Mouse (Mus musculus) kidney, postnatal 14 days (tissue): ENCODE measurements around the gene Pds5b.
"Not testable (repeated sequence)": the region's sequence is repeated elsewhere in the genome, so short reads cannot be mapped to it uniquely, and the experiment has no call there.

Experiments used
- DNase-seq: peaks from one replicate; pipeline ENCODE4 v3.0.0; 2022; ENCODE audit warnings: mixed read lengths

Gene Pds5b

DNA sequence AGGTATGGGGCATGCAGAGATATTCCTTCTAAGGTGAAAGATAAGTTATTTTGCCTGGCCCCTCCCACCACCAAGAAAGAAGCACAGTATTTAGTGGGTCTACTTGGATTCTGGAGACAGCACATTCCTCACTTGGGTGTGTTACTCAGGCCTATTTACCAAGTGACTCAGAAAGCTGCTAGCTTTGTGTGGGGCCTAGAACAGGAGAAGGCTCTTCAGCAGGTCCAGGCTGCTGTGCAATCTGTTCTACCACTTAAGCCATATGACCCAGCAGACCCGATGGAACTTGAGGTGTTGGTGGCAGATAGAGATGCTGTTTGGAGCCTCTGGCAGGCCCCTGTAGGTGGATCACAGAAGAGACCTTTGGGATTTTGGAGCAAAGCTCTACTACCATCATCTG is 33.1 kb downstream of the Pds5b start:
- not testable (repeated sequence) for DNase-seq

- not testable (repeated sequence) for DNase-seq
Measured at GRCm38 (mm10) chr5:150707181-150707580, 33.6 kb downstream of the Pds5b start.

GRCm38 (mm10) chr5:150711503-150711902 is 38.0 kb downstream of the Pds5b start:
- no peak for DNase-seq

DNA sequence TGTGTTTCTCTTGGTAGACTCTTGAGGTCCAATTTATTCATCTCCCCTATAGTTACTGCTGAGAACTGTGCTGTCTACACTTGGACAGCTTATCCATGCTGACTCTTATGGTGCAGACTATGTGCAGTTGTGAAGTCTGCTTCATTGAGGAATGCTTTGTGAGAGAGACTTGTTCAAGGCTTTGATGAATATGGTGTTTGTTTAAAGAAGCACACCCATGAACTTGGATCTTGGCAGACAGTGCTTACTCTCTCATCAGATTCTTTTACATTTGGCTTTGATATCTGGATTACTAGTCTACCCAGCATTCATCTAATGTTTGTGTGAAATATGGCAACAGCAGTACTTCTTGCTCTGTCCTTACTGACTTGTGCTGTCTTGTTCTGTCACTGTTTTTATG is 39.9 kb downstream of the Pds5b start:
- no peak for DNase-seq

DNA sequence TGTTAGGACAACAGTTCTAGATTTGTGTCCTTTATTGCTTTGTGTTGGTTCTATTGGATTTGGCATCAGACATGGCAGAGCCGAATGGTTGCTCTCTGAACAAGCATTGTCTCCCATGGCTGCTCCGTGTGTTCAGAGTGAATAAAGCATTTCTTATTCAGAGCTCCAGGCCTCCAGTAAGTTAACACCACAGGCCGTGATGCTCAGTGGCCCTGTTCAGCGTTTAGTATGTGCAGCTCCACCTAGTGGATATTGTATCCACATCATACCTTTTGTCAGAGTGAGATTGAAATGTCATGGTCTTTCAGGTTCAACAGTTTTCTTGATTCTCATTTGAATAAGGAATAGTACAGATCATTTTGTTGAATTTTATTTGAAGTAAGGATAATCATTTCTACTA is 44.2 kb downstream of the Pds5b start:
- peak; percentile 32 for DNase-seq

- no peak for DNase-seq
Measured at GRCm38 (mm10) chr5:150724641-150725040, 51.1 kb downstream of the Pds5b start.

GRCm38 (mm10) chr5:150737028-150737427 is 63.5 kb downstream of the Pds5b start:
- not testable (repeated sequence) for DNase-seq

GRCm38 (mm10) chr5:150739311-150739710 is 65.8 kb downstream of the Pds5b start:
- no peak for DNase-seq

DNA sequence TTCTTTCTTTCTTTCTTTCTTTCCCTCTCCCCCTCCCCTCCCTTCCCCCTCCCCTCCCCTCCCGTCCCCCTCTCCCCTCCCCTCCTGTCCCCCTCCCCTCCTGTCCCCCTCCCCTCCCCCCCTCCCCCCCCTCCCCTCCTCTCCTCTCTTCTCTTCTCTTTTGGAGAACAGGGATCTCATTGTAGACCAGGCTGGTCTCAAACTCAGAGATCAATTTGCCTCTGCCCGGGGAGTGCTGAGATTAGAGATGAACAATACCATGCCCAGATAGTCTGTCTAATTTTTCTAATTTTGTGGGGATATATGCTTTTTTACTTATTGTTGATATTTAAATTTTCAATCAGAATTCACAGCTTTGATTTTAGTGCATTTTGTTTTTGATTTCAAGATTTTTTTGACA is 67.1 kb downstream of the Pds5b start:
- DNase-seq = no peak

- DNase-seq = no peak
Measured at GRCm38 (mm10) chr5:150756623-150757022, 83.1 kb downstream of the Pds5b start.

DNA sequence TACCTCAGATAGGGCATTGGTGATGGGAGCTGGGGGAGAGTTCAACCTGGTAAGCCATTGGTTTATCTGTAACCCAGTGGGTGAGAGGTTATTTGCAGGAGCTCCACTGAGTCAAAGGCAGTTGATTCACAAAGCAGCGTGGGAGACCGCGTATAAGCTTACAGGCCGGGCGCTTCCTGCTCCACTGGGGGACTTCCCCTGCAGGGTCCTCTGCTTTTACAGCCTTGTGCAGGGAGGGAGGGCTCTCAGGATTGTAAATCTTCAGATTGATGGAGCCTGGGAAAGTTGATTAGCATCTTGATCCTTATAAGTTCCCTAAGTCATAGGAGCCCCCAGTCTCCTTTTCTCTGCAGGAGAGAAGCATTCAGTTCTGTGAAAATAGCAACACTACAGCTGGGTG is 98.9 kb downstream of the Pds5b start:
- no peak for DNase-seq

- DNase-seq = no peak
Measured at GRCm38 (mm10) chr5:150773083-150773482, 99.5 kb downstream of the Pds5b start.

DNA sequence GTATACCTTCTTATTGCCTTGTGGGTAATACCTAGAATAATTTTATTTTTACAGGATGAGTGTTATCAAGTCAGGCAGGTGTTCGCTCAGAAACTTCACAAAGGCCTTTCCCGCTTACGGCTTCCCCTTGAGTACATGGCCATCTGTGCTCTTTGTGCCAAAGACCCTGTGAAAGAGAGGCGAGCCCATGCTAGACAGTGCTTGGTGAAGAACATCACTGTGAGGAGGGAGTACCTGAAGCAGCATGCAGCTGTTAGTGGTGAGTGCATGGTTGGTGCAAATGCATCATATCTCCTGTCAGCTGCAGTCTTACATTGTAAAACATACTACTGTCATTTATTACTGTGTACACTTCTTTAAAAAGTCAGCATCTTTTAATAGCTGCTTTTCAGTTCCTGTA is 114.7 kb downstream of the Pds5b start:
- no peak for DNase-seq

DNA sequence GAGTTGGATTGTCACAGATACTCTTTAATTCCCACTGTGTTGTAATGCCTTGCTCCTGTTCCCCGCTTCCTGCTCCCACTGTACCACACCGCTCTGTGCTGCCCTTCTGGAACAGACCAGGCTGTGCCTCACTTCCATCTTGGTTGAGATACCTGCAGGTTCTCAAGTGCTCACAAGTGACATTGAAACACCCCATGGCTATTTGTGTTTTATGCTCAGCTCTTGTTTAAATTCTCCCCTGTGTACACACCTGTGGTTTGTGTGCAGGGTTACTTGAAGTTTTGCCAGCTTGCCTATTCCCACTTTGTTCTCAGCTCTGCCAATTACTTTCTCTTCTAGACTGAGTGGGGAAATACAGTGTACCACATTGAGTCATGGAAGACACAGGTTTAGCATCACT is 115.5 kb downstream of the Pds5b start:
- no peak for DNase-seq

DNA sequence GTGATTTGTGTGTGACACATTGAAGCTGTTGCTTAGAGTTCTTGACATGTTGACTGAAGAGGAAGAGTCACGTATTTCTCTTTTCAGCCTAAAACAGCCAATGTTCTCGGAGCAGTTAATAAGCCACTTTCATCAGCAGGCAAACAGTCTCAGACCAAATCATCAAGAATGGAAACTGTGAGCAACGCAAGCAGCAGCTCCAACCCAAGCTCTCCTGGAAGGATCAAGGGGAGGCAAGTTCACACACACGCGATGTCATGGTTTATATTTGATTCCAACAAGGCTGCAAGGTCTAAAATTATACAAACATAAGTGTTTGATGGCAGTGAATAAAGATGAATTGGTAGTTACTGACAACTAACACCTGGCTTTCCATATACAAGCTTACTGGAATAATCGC is 120.6 kb downstream of the Pds5b start:
- no peak for DNase-seq

DNA sequence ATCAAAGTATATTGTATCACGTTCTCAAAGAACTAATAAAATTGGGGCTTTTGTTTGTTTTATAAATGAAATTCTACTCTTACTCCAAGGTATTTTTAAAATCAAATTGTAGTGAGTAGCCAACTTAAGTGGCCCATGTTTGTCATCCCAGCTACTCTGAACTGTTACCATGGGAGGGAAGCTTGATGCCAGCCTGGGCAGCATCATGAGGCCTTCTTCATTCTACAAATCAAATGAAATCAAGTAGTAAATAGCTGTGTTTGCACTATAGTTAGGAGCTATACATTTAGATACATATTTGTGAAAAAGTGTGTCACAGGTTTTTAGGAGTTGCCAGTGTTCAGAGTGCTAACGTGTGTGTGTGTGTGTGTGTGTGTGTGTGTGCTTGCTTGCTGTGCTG is 126.5 kb downstream of the Pds5b start:
- no peak for DNase-seq

DNA sequence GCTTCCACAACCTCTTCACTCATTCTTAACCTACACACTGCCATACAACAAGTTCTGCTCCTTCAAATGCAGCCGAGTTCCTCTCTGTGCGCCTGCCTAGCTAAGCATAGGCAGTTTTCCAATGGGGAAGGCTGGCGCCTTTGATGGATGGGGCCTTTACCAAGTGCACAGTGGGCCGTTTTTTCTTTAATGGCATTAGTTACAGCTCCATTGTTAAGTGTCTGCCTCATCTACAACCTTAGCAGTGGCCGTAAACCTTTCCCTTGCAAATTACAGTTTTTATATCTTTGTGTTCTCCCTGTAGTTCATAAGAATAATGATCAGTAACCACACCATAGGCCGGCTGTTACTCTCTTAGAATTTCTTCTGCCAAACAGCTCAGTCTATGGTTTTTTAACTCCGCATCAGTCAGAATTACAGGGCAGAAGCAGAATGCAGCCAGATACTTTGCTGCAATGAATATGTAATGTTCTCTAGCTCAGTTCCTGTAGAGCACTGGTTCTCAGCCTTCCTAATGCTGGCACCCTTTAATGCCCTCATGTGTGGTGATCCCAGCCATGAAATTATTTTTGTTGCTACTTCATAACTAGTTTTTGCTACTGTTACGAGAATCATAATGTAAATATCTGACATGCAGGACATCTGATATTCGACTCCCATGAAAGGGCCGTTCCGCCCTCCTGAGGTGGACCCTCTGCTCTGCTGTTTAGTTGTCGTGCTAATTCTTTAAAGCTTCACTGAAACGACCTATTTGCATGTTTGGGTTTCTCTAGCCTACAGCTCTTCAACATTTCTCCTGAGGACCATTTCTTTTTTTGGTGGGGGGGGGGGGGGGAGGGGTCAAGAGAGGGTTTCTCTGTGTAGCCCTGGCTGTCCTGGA is 140.8 kb downstream of the Pds5b start:
- no peak for DNase-seq

GRCm38 (mm10) chr5:150815400-150815799 is 141.9 kb downstream of the Pds5b start:
- no peak for DNase-seq

DNA sequence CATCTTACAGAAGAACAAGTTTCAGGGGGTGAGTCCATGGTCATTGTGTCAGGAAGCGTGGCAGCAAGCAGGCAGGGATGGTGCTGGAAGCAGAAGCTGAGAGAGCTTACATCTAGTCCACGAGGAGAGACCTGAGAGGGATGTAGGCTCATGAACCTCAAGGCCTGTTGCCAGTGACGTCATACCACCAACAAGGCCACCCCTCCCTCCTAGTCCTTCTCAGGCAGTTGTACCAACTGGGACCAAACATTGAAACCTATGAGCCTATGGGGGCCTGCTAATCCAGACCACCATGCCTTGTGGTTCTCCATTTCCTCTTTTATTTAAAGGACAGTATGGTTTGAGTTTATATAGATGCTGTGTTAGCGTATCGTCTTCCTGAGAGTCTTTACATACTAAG is 143.2 kb downstream of the Pds5b start:
- no peak for DNase-seq

GRCm38 (mm10) chr5:150818041-150818440 is 144.5 kb downstream of the Pds5b start:
- no peak for DNase-seq

- DNase-seq = no peak
Measured at GRCm38 (mm10) chr5:150818886-150819285, 145.3 kb downstream of the Pds5b start.

GRCm38 (mm10) chr5:150819520-150819919 is 146.0 kb downstream of the Pds5b start:
- no peak for DNase-seq

DNA sequence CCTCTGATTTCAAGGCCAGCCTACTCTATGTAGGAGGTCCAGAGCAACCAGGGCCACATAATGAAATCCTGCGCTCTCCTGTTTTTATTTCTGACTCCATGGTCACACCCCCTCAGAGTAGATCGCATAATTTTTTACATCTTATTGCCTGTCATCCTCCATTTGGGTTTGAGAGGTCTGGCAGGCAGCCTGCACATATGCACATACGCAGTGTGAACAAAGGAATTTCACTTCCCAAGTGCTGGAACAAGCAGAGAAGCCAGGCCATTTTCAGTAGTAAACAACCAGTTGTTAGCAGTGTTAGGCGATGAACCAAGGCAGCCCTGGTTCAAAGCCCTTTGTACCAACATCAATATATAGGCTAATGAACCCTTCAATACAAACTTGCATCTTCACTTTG is 147.6 kb downstream of the Pds5b start:
- no peak for DNase-seq

- DNase-seq = no peak
Measured at GRCm38 (mm10) chr5:150822781-150823180, 149.2 kb downstream of the Pds5b start.

DNA sequence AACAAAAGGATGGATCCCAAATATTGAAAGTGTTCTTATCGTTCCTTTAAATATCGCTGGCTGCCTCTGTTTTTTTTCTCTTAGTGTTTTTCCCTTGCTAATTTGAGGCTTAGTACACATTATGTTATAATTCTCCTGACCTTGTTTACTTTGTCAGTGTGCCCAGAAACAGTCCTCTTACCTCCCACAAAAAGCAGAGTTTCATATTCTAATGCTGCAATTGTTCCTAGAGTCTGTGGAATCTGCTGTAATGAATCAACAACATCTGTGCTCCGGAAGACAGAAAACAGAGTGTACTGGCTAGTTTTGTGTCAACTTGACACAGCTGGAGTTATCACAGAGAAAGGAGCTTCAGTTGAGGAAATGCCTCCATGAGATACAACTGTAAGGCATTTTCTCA is 149.8 kb downstream of the Pds5b start:
- peak; percentile 13 for DNase-seq
